Mouse (Mus musculus) CH12.LX (cell line): Measurements from ENCODE around the gene Epc2. TPM values are rescaled to one million over a fixed set of nuclear protein-coding genes. Genes with fewer than 3 reads are reported as not detected.

Experiments
- DNase-seq: peaks from one replicate; pipeline ENCODE4 v3.0.0-alpha.2; 2013; ENCODE audit errors: extremely low read depth
- H3K27ac ChIP-seq: 2 replicates; pipeline ENCODE4 v1.5.1; 2012; ENCODE audit warnings: low read depth, mild to moderate bottlenecking, control low read depth, moderate library complexity; ENCODE audit not compliant: insufficient read depth
- H3K27me3 ChIP-seq: replicated peaks from 2 replicates; pipeline ENCODE3; 2012; ENCODE audit warnings: inconsistent platforms
- H3K36me3 ChIP-seq, 2 experiments: replicated peaks in 1 of 2; 2 replicates each; pipeline versions ENCODE3 to v1.6.1; 2012; ENCODE audit warnings: inconsistent platforms in 1 of 2, low read length in 1 of 2, mild to moderate bottlenecking in 1 of 2, mixed read lengths in 1 of 2, moderate library complexity in 1 of 2; ENCODE audit not compliant: control insufficient read depth in 1 of 2, insufficient read depth in 1 of 2
- H3K4me1 ChIP-seq, 2 experiments: 2 replicates each; pipeline ENCODE4 v1.6.1; 2012; ENCODE audit warnings: inconsistent platforms in 1 of 2, moderate library complexity in 1 of 2; ENCODE audit not compliant: insufficient read depth in 2 of 2, control insufficient read depth in 1 of 2
- H3K4me2 ChIP-seq: 2 replicates; pipeline ENCODE4 v1.6.1; 2012; ENCODE audit warnings: low read depth, mild to moderate bottlenecking, control low read depth; ENCODE audit not compliant: poor library complexity, insufficient read depth, severe bottlenecking
- H3K4me3 ChIP-seq, 3 experiments: fragments of 150-350 bp in 1 of 3; sonication (generic) in 1 of 3; replicated peaks in 1 of 3; 2 replicates each; pipeline versions ENCODE3 to v1.5.1; 2011 to 2012; ENCODE audit warnings: low read depth in 2 of 3, low read length in 2 of 3, mild to moderate bottlenecking in 2 of 3, moderate library complexity in 2 of 3, control low read depth in 1 of 3, improper control_type of control experiment in 1 of 3, inconsistent platforms in 1 of 3, mixed read lengths in 1 of 3; ENCODE audit not compliant: poor library complexity in 1 of 3
- H3K79me2 ChIP-seq: replicated peaks from 2 replicates; pipeline ENCODE4 v1.6.1; 2012; ENCODE audit warnings: mild to moderate bottlenecking, moderate library complexity; ENCODE audit not compliant: control insufficient read depth, poor library complexity, insufficient read depth, severe bottlenecking; ENCODE audit errors: extremely low read depth
- H3K9ac ChIP-seq: 2 replicates; pipeline ENCODE4 v1.6.1; 2012; ENCODE audit warnings: low read depth, mild to moderate bottlenecking, control low read depth, moderate library complexity; ENCODE audit not compliant: insufficient read depth
- H3K9me3 ChIP-seq: replicated peaks from 2 replicates; pipeline ENCODE3; 2012; ENCODE audit warnings: low read length, inconsistent platforms, mixed read lengths
- BHLHE40 ChIP-seq: IDR thresholded peaks from 2 replicates; pipeline ENCODE4 v1.6.1; 2011; ENCODE audit warnings: mild to moderate bottlenecking, low read depth, low read length, improper control_type of control experiment
- ETS1 ChIP-seq: conservative IDR thresholded peaks from 2 replicates; pipeline ENCODE4 v1.6.1; 2012; ENCODE audit warnings: low read depth, mild to moderate bottlenecking, inconsistent platforms, low read length, improper control_type of control experiment, moderate library complexity
- GABPA ChIP-seq: IDR thresholded peaks from 2 replicates; pipeline ENCODE4 v1.6.1; 2012; ENCODE audit warnings: low read depth, low read length, improper control_type of control experiment, inconsistent platforms; ENCODE audit not compliant: insufficient replicate concordance
- HCFC1 ChIP-seq: IDR thresholded peaks from 2 replicates; pipeline ENCODE4 v1.6.1; 2012; ENCODE audit warnings: low read depth, mild to moderate bottlenecking, inconsistent platforms, low read length, improper control_type of control experiment
- MAX ChIP-seq: IDR thresholded peaks from 2 replicates; pipeline ENCODE4 v1.6.1; 2011; ENCODE audit warnings: low read length, improper control_type of control experiment
- PAX5 ChIP-seq: IDR thresholded peaks from 2 replicates; pipeline ENCODE4 v1.6.1; 2012; ENCODE audit warnings: low read length, inconsistent platforms, mixed read lengths
- RCOR1 ChIP-seq: conservative IDR thresholded peaks from 2 replicates; pipeline ENCODE4 v1.6.1; 2012; ENCODE audit warnings: low read depth, mild to moderate bottlenecking, inconsistent platforms, low read length, improper control_type of control experiment
- TBP ChIP-seq: conservative IDR thresholded peaks from 2 replicates; pipeline ENCODE4 v1.6.1; 2011; ENCODE audit warnings: low read depth, low read length, improper control_type of control experiment
- TCF12 ChIP-seq: IDR thresholded peaks from 2 replicates; pipeline ENCODE4 v1.6.1; 2014; ENCODE audit warnings: low read depth, mild to moderate bottlenecking, inconsistent platforms, low read length, improper control_type of control experiment
- USF1 ChIP-seq: IDR thresholded peaks from 2 replicates; pipeline ENCODE4 v1.6.1; 2014; ENCODE audit warnings: low read depth, mild to moderate bottlenecking, inconsistent platforms, low read length, improper control_type of control experiment
- USF2 ChIP-seq: conservative IDR thresholded peaks from 2 replicates; pipeline ENCODE4 v1.6.1; 2011; ENCODE audit warnings: low read depth, low read length, improper control_type of control experiment
- ZC3H11A ChIP-seq: IDR thresholded peaks from 2 replicates; pipeline ENCODE4 v1.6.1; 2012; ENCODE audit warnings: low read depth, mild to moderate bottlenecking, inconsistent platforms, low read length, improper control_type of control experiment
- ZMIZ1 ChIP-seq: IDR thresholded peaks from 2 replicates; pipeline ENCODE4 v1.6.1; 2012; ENCODE audit warnings: low read depth, mild to moderate bottlenecking, inconsistent platforms, low read length, improper control_type of control experiment
- dilution Hi-C: fragments of 300-500 bp; cut with MboI; formaldehyde crosslinking; loops from 2 replicates; pipeline ENCODE4 v1.14.3; 2020; ENCODE audit warnings: low sequenced_read_pairs; ENCODE audit not compliant: extremely low pct_unique_long_range_greater_than_20kb, extremely low pct_ligation_motif_present
- in situ Hi-C: fragments of 300-500 bp; cut with MboI; formaldehyde crosslinking; loops from 3 replicates; pipeline ENCODE4 v1.14.3; 2019; ENCODE audit warnings: low sequenced_read_pairs, low pct_ligation_motif_present, low pct_unique_long_range_greater_than_20kb, mixed read lengths
- polyA plus RNA-seq: library from polyadenylated mRNA; unstranded; fragments of >175 nt; gene quantifications from 2 replicates; pipeline ENCODE4 v1.2.1, GENCODE M21; 2012; ENCODE audit warnings: low read depth; ENCODE audit not compliant: insufficient read length
- total RNA-seq, 2 experiments: library from RNA; depleted of rRNA; stranded (reverse); fragments of 300-350 nt in 1 of 2; fragments of >200 nt in 1 of 2; gene quantifications; 2 replicates each; pipeline ENCODE4 v1.2.3; 2012 to 2014

Gene Epc2
- total and polyA plus RNA-seq, 3 experiments, result 10.5 to 22.8 (median 19.2) TPM

GRCm38 (mm10) chr2:49570778-49571101, 119.5 kb downstream of the Epc2 start (continued):
- TF ChIP-seq GABPA, result no peak

GRCm38 (mm10) chr2:49571159-49571920, 120.1 kb downstream of the Epc2 start:
- H3K4me2 ChIP-seq, result no peak overlapping the region; the same call in 1 of the 2 replicates
- no peaks in the 10 kb centered on the region for H3K79me2 ChIP-seq
- TF ChIP-seq ETS1 (no peak), HCFC1 (no peak), ZMIZ1 (no peak), RCOR1 (no peak)
- peaks cover 2 to 3% of the 10 kb centered on the region in 2 experiments; a peak in 1 of 4 replicates for H3K4me1 ChIP-seq
- H3K9me3 ChIP-seq, result no peaks in the 10 kb centered on the region
- no peak overlapping the region for H3K4me3 ChIP-seq
- no peak for DNase-seq
- H3K36me3 ChIP-seq, result no peaks in the 10 kb centered on the region
- H3K27me3 ChIP-seq, result no peaks in the 10 kb centered on the region
- dilution Hi-C loops (no loop called here), in situ Hi-C loops (no loop called here)
- H3K9ac ChIP-seq, result no peak overlapping the region
- H3K27ac ChIP-seq, result no peak overlapping the region

DNA sequence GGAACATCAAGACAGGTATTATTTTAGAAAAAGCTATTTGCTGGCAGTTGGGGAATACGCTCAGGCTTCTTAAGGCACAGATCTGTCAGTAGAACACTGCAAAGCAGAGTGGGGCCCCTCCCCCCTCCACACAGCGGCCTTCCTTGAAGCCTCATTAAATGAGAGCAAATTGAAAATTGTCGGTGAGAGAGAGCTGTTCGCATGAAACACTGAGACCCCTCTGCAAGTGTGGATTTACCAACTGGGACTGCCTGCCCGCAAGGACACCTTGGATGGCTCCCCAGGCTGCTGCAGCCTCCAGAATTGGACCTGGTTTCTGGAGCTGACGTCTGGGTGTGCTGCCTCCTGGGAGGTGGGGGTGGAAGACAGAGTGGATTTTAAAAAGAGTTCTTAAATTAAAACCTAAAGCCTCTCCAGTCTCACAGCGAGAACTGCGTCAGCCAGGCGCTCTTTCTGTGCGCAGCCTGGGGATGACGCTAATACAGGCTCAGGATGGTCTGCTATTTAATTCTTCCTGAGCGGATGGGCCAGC, 120.9 kb downstream of the Epc2 start:
- dilution Hi-C loops (no loop called here), in situ Hi-C loops (no loop called here)
- H3K27me3 ChIP-seq, result no peaks in the 10 kb centered on the region
- H3K79me2 ChIP-seq, result no peaks in the 10 kb centered on the region
- no peak overlapping the region for H3K27ac ChIP-seq
- no peak overlapping the region for H3K4me3 ChIP-seq
- TF ChIP-seq TBP (no peak), PAX5 (no peak), ZC3H11A (no peak), BHLHE40 (no peak), USF2 (no peak)
- no peaks in the 10 kb centered on the region for H3K9me3 ChIP-seq
- DNase-seq, result no peak
- H3K4me2 ChIP-seq, result no peak overlapping the region
- no peak overlapping the region for H3K9ac ChIP-seq
- no peaks in the 10 kb centered on the region for H3K36me3 ChIP-seq
- peaks cover 2 to 3% of the 10 kb centered on the region in 2 experiments; a peak in 1 of 4 replicates for H3K4me1 ChIP-seq

DNA sequence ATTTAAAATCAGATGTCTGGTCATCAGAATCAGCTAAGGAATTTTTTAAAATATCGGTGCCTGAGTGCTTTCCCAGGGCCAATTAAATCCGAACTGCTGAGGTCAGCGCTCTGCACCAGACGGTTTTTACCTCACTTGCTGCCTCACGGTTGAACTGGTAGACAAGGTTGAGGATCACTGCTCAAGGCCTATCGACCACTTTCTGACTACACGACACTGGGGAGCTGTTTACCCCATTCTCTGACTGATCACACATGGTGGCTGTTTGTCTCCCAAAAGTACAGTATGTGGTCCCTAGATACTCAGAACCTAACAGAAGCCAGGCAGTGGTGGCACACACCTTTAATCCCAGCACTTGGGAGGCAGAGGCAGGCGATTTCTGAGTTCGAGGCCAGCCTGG, 121.4 kb downstream of the Epc2 start:
- in situ Hi-C loops, result no loop called here
- H3K4me1 ChIP-seq, result peaks cover 2 to 3% of the 10 kb centered on the region in 2 experiments; a peak in 1 of 4 replicates
- dilution Hi-C loops, result no loop called here
- H3K27me3 ChIP-seq, result no peaks in the 10 kb centered on the region
- H3K4me3 ChIP-seq, result no peak overlapping the region
- no peak for DNase-seq
- no peaks in the 10 kb centered on the region for H3K36me3 ChIP-seq
- H3K27ac ChIP-seq, result no peak overlapping the region
- TF ChIP-seq RCOR1, result no peak
- no peak for TF ChIP-seq TCF12
- no peak for TF ChIP-seq USF1
- no peak for TF ChIP-seq MAX
- no peak for TF ChIP-seq ZC3H11A
- TF ChIP-seq HCFC1, result no peak
- TF ChIP-seq, all 38 proteins: peak for 0
- Histone ChIP-seq H3K9ac (no peak overlapping the region), H3K9me3 (no peaks in the 10 kb centered on the region), H3K79me2 (no peaks in the 10 kb centered on the region), H3K4me2 (no peak overlapping the region)
